In the genomic region with DNA sequence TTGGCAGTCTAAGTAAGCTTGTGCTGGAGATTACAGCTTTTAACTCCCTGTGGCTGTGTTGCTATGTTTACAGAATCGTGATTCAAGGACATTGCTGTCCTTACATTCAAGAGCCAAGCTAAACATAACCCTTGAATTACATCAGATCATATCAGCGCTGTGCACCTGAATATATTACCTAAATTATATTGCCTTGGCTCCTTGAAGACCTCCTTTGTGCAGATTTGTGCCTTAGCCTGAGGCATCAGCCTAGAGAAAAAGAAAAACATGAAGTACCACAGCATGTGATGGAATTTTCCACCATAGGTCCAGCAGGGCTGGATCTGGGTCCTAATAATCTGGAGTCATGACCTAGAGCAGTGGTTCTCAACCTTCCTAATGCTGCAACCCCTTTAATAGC, we compare ENCODE assay signal across 17 mouse cellular contexts.
"Had no signal": no experiment of that assay in that cellular context is flagged by ENCODE, and none has a peak within 500 bp of the region (broad histone marks: within the 10 kb centered on the region; RNA-seq: fewer than 3 reads in every experiment).

No protein-coding gene starts in this region.

- DNase-seq: lung, adult 2 months; lung, postnatal 14 days; lung, postnatal 36 days; right cerebral cortex, postnatal 14 days; thymus, adult 2 months; thymus, postnatal 25 days; thymus, postnatal 4 days had no signal

- H3K4me3 ChIP-seq: lung, embryonic 15.5 days; megakaryocyte, embryonic 14.5 days; midbrain, embryonic 13.5 days; midbrain, embryonic 15.5 days; neural tube, embryonic 12.5 days; stomach, embryonic 15.5 days had no signal

- H3K27me3 ChIP-seq: lung, embryonic 15.5 days; megakaryocyte, embryonic 14.5 days; midbrain, embryonic 13.5 days; midbrain, embryonic 15.5 days; neural tube, embryonic 12.5 days; stomach, embryonic 15.5 days had no signal

- H3K27ac ChIP-seq: lung, embryonic 15.5 days; macrophage; midbrain, embryonic 13.5 days; midbrain, embryonic 15.5 days; neural tube, embryonic 12.5 days; stomach, embryonic 15.5 days; stomach, postnatal 0 days had no signal

- ATAC-seq: lung, postnatal 0 days; midbrain, embryonic 13.5 days; midbrain, embryonic 15.5 days had no signal

- H3K9ac ChIP-seq: lung, embryonic 15.5 days; midbrain, embryonic 13.5 days; midbrain, embryonic 15.5 days; neural tube, embryonic 12.5 days; stomach, embryonic 15.5 days had no signal

- H3K36me3 ChIP-seq: lung, embryonic 15.5 days; midbrain, embryonic 13.5 days; midbrain, embryonic 15.5 days; neural tube, embryonic 12.5 days; stomach, embryonic 15.5 days had no signal

- H3K9me3 ChIP-seq: lung, embryonic 15.5 days; megakaryocyte, embryonic 14.5 days; midbrain, embryonic 13.5 days; midbrain, embryonic 15.5 days; neural tube, embryonic 12.5 days; stomach, embryonic 15.5 days had no signal

- H3K4me1 ChIP-seq: lung, embryonic 15.5 days; megakaryocyte, embryonic 14.5 days; midbrain, embryonic 13.5 days; midbrain, embryonic 15.5 days; neural tube, embryonic 12.5 days; stomach, embryonic 15.5 days had no signal

- H3K4me2 ChIP-seq: lung, embryonic 15.5 days; midbrain, embryonic 11.5 days; midbrain, embryonic 13.5 days; midbrain, embryonic 15.5 days; neural tube, embryonic 12.5 days; stomach, embryonic 15.5 days had no signal
